Mouse (Mus musculus) megakaryocyte-erythroid progenitor cell, adult 5-6 weeks (primary cell): Measurements from ENCODE around the gene Dnajb8. TPM values are rescaled to one million over a fixed set of nuclear protein-coding genes. Genes with fewer than 3 reads are reported as not detected.

Experiments used
- ATAC-seq: replicated peaks from 2 replicates; pipeline ENCODE4 v1.8.0; 2016; ENCODE audit warnings: mild to moderate bottlenecking, inconsistent platforms; ENCODE audit not compliant: severe bottlenecking, poor library complexity, low FRiP score, low TSS enrichment
- total RNA-seq, 2 experiments: library from RNA; stranded (forward) in 1 of 2; stranded (reverse) in 1 of 2; fragments of 200-1000, 215-1000 nt in 1 of 2; fragments of >200 nt in 1 of 2; fragmentation: Nextera tagmentation in 1 of 2; gene quantifications; 2 replicates each; pipeline ENCODE4 v1.2.3; 2014 to 2017

The Dnajb8 gene
- total RNA-seq, 2 experiments from 2014 or later = not detected

DNA sequence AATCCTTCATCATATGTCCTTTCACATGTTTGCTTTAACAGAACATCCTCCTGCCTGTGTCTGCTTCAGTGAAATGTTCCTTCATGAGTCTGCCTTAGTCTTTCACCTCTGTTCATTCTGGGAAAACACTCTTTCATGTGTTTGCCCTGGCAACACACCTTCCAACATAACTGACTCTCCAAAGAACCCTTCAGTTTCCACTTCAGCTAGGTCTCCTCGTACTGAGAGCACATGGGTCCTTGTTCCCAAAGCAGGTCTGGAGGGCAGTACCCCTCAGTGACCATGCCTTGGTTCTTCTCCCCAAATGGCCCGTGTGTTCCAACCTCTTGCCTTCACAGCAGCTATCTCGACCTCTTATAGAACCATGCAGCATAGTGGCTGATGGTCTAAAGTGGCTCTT is 45.0 kb downstream of the Dnajb8 start:
- no peak for ATAC-seq

DNA sequence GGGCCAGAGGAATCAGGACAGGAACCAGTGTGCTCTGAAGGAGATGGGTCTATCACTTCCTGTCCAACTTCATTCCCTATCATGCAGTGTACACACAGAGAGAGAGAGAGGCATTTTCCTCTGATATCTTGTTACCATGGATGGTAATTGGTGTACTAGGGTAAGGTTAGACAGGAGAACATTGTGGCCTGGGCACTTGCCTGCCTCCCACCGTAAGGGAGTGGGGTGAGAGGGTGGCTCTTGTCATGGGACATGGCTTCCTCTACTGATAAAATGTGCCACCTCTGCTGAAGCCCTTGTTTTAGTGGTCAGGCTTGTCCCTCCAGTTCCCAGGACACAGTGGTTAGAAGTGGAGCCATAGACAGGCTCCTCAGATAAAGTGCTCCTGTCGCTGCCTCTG is 45.9 kb downstream of the Dnajb8 start:
- ATAC-seq = no peak

DNA sequence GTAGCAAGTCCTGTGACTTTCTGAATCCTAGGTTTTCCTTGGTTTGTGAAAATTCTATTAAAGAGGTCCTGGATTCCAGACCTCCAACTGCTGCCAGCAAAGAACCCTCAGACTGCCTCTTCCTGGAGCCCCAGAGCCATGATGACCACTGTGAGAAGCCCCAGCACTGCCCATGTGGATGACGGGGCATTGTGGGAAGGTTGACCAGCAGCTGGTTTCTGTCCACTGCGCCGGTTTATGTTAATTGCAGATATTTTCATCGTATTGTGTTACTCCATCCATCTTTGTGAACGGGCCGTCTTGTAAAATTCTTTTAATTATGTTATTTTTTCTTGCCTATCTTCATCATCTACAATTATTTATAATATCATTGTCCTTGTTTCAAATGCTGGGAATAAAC is 52.6 kb downstream of the Dnajb8 start:
- no peak for ATAC-seq

DNA sequence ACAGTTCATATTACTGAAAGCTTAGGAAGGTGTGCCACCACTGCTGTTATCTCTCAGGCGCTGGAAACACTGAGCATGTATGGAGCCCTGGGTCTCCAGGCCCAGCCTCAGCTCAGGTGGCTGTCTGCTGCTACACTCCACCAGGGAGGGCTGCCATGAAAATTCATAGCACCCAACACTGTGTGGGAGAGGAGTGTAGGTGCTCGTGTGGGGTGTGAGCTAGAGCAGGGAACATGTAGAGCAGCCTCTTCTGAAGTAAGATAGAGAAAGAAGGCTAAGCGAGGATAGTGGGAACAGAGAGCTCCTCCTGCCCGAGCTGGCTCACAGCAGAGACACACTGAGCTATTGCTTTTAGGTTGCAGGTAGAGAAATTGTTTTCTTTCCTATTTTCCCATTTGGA is 54.2 kb downstream of the Dnajb8 start:
- peak; percentile 48; the same call in 1 of the 2 replicates for ATAC-seq

DNA sequence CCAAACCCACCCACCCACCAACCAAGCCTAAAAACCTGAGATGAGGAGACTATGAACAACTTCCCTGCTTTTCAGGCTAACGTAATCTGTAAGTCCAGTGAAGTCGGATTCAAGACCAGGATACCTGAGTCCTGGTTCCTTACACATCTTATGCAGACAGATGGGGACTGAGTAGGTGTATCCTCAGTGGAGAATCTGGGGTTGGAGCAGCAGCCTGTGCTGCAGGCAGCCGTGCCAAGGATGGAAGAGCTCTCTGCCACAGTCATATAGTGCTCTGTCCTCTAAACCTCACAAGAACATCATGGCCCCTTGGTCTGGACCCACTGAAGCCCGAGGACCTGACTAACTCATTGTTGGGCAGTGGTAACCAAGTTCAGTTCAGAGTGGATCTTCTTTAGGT is 55.2 kb downstream of the Dnajb8 start:
- no peak for ATAC-seq

DNA sequence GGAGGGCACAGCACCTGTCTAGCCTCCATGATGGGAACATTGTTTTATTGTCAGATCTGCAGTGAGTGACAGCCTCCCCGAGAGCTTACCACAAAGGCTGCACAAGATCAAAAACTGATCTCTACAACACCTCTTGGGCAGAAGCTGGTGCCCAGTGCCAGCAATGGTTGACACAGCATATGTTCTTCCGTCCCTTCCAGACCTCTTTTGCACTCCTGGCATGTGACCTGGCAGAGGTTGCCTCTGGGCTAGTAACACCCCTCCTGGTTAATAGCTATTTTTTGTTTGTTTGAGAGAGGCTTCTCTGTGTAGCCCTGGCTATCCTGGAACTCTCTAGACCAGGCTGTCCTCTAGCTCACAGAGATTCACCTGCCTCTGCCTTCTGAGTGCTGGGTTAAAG is 56.1 kb downstream of the Dnajb8 start:
- ATAC-seq = no peak

DNA sequence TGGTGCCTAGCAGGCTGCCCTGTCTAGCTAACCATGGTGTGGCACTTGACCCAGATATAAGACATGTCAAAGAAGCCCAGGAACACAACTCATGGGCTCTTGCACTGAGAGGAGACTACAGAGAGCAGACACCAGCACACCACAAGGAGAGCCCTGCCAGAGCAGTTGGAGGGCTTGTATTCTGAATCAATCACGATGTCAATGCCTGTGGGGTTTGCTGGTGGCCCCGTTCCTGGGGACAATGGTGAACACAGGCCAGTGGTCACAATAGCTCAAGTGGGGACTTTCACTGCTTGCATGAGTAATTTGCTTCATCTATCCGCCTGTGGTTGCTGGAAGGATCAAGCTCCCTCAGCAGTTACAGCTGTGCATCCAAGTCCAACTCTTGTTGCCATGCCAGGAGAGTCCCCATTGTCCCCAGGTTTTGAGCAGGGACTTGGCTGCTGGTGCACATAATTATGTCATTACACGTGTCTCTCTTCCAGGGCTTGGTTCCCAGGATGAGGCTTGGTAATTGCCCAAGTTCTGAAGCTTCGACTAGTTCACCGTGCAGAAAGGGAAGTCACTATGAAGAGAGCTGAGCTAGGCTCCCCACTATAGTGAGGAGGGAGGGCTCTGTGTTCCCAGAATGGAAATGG is 68.2 kb downstream of the Dnajb8 start:
- no peak for ATAC-seq

DNA sequence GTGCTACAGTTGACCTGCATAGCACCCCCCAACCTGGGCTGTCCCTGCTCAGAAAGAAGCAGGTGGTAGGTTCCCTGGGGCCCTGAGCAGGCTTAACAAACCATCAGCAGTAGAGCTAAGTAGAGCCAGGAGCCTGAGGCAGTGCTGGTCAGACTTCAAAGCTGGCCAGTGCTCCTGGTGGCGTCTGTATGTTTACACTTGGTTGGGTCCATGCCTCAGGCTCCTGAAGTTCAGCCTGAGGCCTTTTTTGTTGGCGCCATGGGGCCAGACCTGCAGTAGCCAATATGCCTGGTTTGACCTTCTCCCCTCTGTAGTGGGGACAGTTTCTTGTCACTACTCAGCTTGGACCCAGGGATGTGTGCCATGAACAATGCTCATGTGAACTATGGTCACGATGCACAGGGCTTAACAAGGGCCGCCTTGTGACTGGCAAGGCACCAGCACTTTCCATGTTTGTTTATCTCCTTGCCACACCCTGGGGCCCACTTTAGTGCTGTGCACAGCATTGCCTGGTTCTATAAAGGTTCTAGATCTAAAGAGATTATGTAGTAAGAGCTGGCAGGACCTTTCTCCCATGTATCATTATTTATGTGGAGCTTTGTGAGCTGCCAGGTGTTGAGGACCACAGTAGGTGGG is 70.3 kb downstream of the Dnajb8 start:
- ATAC-seq = peak; percentile 88

DNA sequence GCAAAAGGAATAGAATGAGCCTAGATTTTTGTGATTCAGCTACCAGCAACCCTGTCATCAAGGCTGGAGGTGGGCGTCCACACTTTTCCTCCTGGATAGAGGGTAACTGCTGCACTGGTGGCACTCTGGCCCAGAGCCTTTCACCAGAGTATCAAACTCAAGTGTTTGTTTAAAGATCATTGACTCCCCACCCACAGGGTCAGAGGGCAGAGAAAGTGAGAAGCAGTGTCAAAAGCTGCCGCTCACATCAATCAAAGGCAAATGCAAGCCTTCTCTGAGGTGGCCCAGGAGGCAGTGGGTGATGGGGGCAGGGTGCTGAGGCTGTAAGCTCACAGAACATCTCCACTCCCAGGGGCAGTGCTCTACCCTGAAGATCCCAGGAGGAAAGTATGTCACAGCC is 77.4 kb downstream of the Dnajb8 start:
- no peak for ATAC-seq

DNA sequence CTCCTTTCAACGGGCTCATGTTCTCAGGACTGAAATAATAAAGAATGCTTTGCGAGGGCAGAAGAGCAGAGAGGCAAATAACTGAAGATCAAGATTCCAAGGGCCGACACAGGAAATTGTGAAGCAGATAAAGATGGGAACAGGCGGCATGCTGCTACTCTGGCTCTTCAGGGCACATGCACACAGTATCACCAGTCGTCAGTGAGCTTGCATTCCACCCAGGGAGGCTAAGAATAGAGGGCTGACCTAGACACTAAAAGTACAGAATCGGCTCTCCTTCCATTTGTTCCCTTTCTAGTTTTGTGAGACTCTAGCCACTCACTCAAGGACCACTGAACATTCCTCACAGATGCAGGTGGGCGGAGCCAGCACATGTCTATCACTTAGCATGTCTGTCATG is 79.2 kb downstream of the Dnajb8 start:
- ATAC-seq = no peak

Other genes with a start within 250 kb of the Dnajb8 start
- 3.0 and 6.1 TPM in 2 replicates for gene H1fx, start 240.6 kb upstream of the Dnajb8 start, total RNA-seq (2014; fragmentation: Nextera tagmentation)
- 0.95 and 2.3 TPM in 2 replicates for gene H1fx, start 240.6 kb upstream of the Dnajb8 start, total RNA-seq (2017)
- gene Rab7, start 177.0 kb upstream of the Dnajb8 start, total RNA-seq (2014; fragmentation: Nextera tagmentation) = 158 and 182 TPM in 2 replicates
- 59.7 and 68.5 TPM in 2 replicates for gene Rab7, start 177.0 kb upstream of the Dnajb8 start, total RNA-seq (2017)
- 123 and 137 TPM in 2 replicates for gene Rpn1, start 137.8 kb upstream of the Dnajb8 start, total RNA-seq (2014; fragmentation: Nextera tagmentation)
- gene Rpn1, start 137.8 kb upstream of the Dnajb8 start, total RNA-seq (2017) = 183 and 205 TPM in 2 replicates
- gene Gata2, start 28.4 kb upstream of the Dnajb8 start, total RNA-seq (2014; fragmentation: Nextera tagmentation) = 101 and 116 TPM in 2 replicates
- 37.4 and 48.8 TPM in 2 replicates for gene Gata2, start 28.4 kb upstream of the Dnajb8 start, total RNA-seq (2017)
- 31.6 and 38.6 TPM in 2 replicates for gene Eefsec, start 224.3 kb downstream of the Dnajb8 start, total RNA-seq (2014; fragmentation: Nextera tagmentation)
- 14.2 and 23.2 TPM in 2 replicates for gene Eefsec, start 224.3 kb downstream of the Dnajb8 start, total RNA-seq (2017)
- 117 TPM in 2 replicates for gene Ruvbl1, start 243.1 kb downstream of the Dnajb8 start, total RNA-seq (2014; fragmentation: Nextera tagmentation)
- gene Ruvbl1, start 243.1 kb downstream of the Dnajb8 start, total RNA-seq (2017) = 289 and 308 TPM in 2 replicates